Mouse (Mus musculus): ENCODE results near the gene Bola3.

- TF ChIP-seq CTCF (IDR thresholded peaks at IDR 0.05; ENCODE audit: low read depth, low read length) (no peak), POLR2A (IDR thresholded peaks at IDR 0.05; ENCODE audit: extremely low read depth, insufficient read depth, low read length) (no peak)
Measured at GRCm38 (mm10) chr6:83322794-83323193, 26.2 kb upstream of the Bola3 start.
